Mouse (Mus musculus) hindbrain, embryonic 12.5 days (tissue): ENCODE measurements at regions not wholly inside any gene's neighbourhood (a gene's known extent, or its start where the extent isn't known, plus 50 kb on each side); places are given as distances from the start of the nearest gene placed in this dataset.
A peak's percentile ranks its signal among the peaks of the same experiment; 100 is the strongest.

Experiments
- ATAC-seq: fragments of 200-750 bp; cut with Nextera tagmentation; 2 replicates; pipeline ENCODE4 v1.8.0; 2017; ENCODE audit warnings: moderate TSS enrichment; ENCODE audit not compliant: low FRiP score
- H3K27ac ChIP-seq: fragments of 300-500 bp; sonication (generic); 2 replicates; pipeline ENCODE4 v1.5.1; 2016; ENCODE audit warnings: mild to moderate bottlenecking
- H3K27me3 ChIP-seq: fragments of 300-500 bp; sonication (generic); 2 replicates; pipeline ENCODE4 v1.6.1; 2016; ENCODE audit warnings: mild to moderate bottlenecking
- H3K36me3 ChIP-seq: fragments of 300-500 bp; sonication (generic); 2 replicates; pipeline ENCODE4 v1.6.1; 2016; ENCODE audit warnings: mild to moderate bottlenecking
- H3K4me1 ChIP-seq: fragments of 300-500 bp; sonication (generic); 2 replicates; pipeline ENCODE4 v1.6.1; 2016
- H3K4me2 ChIP-seq: fragments of 300-500 bp; sonication (generic); replicated peaks from 2 replicates; pipeline ENCODE4 v1.6.1; 2016; ENCODE audit warnings: mild to moderate bottlenecking
- H3K4me3 ChIP-seq: fragments of 300-500 bp; sonication (generic); 2 replicates; pipeline ENCODE4 v1.5.1; 2016; ENCODE audit warnings: mild to moderate bottlenecking
- H3K9ac ChIP-seq: fragments of 300-500 bp; sonication (generic); 2 replicates; pipeline ENCODE4 v1.6.1; 2016; ENCODE audit warnings: mild to moderate bottlenecking, moderate library complexity
- H3K9me3 ChIP-seq: fragments of 300-500 bp; sonication (generic); replicated peaks from 2 replicates; pipeline ENCODE4 v1.6.1; 2016; ENCODE audit warnings: mild to moderate bottlenecking
- WGBS: fragments of 180-500 bp; shearing (Covaris S2); methylation state at CpG from one replicate; pipeline ENCODE4 v1.1.7; 2016; 5-methylcytosine and 5-hydroxymethylcytosine counted together

DNA sequence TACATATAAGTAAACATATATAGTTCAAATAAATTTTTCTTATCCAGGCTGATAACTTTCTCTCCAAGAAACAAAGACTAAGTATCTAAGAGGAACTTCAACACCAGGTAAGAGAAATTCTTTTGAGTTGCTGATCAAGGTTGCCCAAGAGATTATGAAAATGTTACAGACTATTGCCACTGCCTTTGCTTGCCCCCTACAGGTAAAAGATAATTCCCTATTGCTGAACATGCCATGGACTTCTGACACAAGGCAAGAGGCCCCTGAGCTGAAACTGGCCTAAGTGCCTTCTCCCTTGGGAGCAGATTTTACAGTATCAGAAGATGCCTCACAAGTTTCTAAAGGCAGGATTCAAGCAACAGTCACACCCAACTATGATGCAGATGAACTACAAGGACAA, 2914.2 kb upstream of the Gm6569 start:
- H3K4me1 ChIP-seq: no peaks in the 10 kb centered on the region
- no peaks in the 10 kb centered on the region for H3K27me3 ChIP-seq
- H3K27ac ChIP-seq: no peak overlapping the region
- H3K9ac ChIP-seq: no peak overlapping the region
- no peak overlapping the region for H3K4me3 ChIP-seq
- ATAC-seq: no peak
- H3K36me3 ChIP-seq: no peaks in the 10 kb centered on the region
- no peaks in the 10 kb centered on the region for H3K9me3 ChIP-seq
- no peak overlapping the region for H3K4me2 ChIP-seq

DNA sequence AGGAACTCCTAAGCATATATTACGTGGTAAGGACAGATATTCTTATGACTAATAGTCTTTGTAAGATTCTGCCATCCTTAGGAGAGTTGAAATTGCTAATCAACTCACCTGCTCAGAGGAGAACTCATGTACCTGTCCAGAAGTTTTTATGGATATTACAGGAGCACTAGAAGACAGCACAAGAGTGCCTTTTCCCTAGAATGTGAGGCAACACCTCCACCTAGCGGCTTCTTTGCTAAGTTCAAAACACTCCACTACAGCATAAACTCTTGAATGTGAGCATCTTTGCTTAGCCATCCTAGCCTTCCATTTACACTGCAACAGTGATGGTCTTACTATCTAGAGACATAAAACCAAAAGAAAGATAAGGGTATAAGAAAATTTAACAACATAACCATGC, 2913.5 kb upstream of the Gm6569 start:
- H3K27me3 ChIP-seq: no peaks in the 10 kb centered on the region
- 46% methylated on average over 2 of the region's 2 CpGs for WGBS
- no peaks in the 10 kb centered on the region for H3K9me3 ChIP-seq
- no peak overlapping the region for H3K27ac ChIP-seq
- H3K36me3 ChIP-seq: no peaks in the 10 kb centered on the region
- no peak overlapping the region for H3K4me3 ChIP-seq
- H3K4me1 ChIP-seq: no peaks in the 10 kb centered on the region
- peak; percentile 67 for ATAC-seq
- H3K9ac ChIP-seq: no peak overlapping the region
- H3K4me2 ChIP-seq: no peak overlapping the region
